Mouse (Mus musculus): ENCODE results near the gene Polr2e.

DNA sequence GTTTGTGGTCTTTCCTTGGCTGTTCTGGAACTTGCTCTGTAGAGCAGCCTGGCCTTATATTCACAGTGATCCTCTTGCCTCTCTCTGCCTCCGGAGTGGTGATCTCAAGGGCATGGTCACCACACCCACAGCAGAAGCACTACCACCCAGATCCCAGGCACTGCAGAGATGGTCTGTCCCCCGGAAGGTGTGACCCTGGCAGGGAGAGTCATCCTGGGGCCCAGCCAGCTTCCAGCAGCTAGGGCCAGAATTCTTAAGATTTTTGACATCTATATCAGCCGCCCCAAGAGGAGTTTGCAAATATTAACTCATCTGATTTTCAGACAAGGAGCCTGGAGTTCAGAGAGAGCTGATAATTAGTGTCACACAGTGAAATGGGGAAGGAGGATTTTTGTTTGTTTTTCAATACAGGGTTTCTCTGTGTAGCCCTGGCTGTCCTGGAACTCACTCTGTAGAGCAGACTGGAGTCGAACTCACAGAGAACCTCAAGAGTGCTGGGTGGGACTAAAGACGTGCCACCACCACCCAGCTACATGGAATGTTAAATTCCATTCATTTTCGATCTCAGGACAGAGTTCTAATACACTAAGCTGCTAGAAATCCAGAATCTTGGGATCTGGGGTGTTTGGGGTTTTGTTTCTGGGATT lies 53.2 kb downstream of the Polr2e start:
- no peak for TF ChIP-seq CTCF (conservative IDR thresholded peaks at IDR 0.05; ENCODE audit: low read length)
- TF ChIP-seq POU5F1 (IDR thresholded peaks at IDR 0.05; ENCODE audit: borderline replicate concordance, low read length): no peak
- TF ChIP-seq NANOG (IDR thresholded peaks at IDR 0.05; ENCODE audit: borderline replicate concordance, low read length): no peak
